Mouse (Mus musculus): Measurements from ENCODE around the gene Tada3. TPM values are rescaled to one million over a fixed set of nuclear protein-coding genes. Genes with fewer than 3 reads are reported as not detected.

The Tada3 gene
- polyA plus RNA-seq, 1 experiment from 2014 or later: 40.3 TPM

- Histone ChIP-seq H3K27me3 (ENCODE audit: control insufficient read depth, insufficient read depth, low read length) (no peaks in the 10 kb centered on the region), H3K4me1 (ENCODE audit: control insufficient read depth, insufficient read depth, low read length) (no peaks in the 10 kb centered on the region), H3K9me3 (replicated peaks; ENCODE audit: control insufficient read depth, low read length) (no peaks in the 10 kb centered on the region), H3K4me3 (ENCODE audit: low read length) (no peak overlapping the region), H3K27ac (ENCODE audit: low read length) (no peak overlapping the region), H3K36me3 (ENCODE audit: control insufficient read depth, insufficient read depth) (no peaks in the 10 kb centered on the region), H3K9ac (ENCODE audit: low read length) (no peak overlapping the region), H3K4me2 (ENCODE audit: low read depth, low read length) (no peak overlapping the region)
- WGBS: 72% methylated on average over 4 of the region's 4 CpGs
- no peak for ATAC-seq (replicated peaks; ENCODE audit: extremely low read depth, insufficient read depth, low FRiP score)
Observed at GRCm38 (mm10) chr6:113361476-113361875, 16.2 kb downstream of the Tada3 start.

- H3K9me3 ChIP-seq (replicated peaks; ENCODE audit: control insufficient read depth, low read length): no peaks in the 10 kb centered on the region
- H3K36me3 ChIP-seq (ENCODE audit: control insufficient read depth, insufficient read depth): no peaks in the 10 kb centered on the region
- H3K9ac ChIP-seq (ENCODE audit: low read length): no peak overlapping the region
- H3K27ac ChIP-seq (ENCODE audit: low read length): no peak overlapping the region
- WGBS: 49% methylated on average over 3 of the region's 3 CpGs
- no peak overlapping the region for H3K4me3 ChIP-seq (ENCODE audit: low read length)
- no peak overlapping the region for H3K4me2 ChIP-seq (ENCODE audit: low read depth, low read length)
- no peaks in the 10 kb centered on the region for H3K4me1 ChIP-seq (ENCODE audit: control insufficient read depth, insufficient read depth, low read length)
- ATAC-seq (replicated peaks; ENCODE audit: extremely low read depth, insufficient read depth, low FRiP score): no peak
- no peaks in the 10 kb centered on the region for H3K27me3 ChIP-seq (ENCODE audit: control insufficient read depth, insufficient read depth, low read length)
Observed at GRCm38 (mm10) chr6:113353696-113354095, 24.0 kb downstream of the Tada3 start.

GRCm38 (mm10) chr6:113352820-113353219 lies 24.9 kb downstream of the Tada3 start:
- Histone ChIP-seq H3K9me3 (replicated peaks; ENCODE audit: control insufficient read depth, low read length) (no peaks in the 10 kb centered on the region), H3K9ac (ENCODE audit: low read length) (no peak overlapping the region), H3K4me1 (ENCODE audit: control insufficient read depth, insufficient read depth, low read length) (no peaks in the 10 kb centered on the region), H3K4me2 (ENCODE audit: low read depth, low read length) (no peak overlapping the region), H3K27ac (ENCODE audit: low read length) (no peak overlapping the region), H3K36me3 (ENCODE audit: control insufficient read depth, insufficient read depth) (no peaks in the 10 kb centered on the region), H3K4me3 (ENCODE audit: low read length) (no peak overlapping the region), H3K27me3 (ENCODE audit: control insufficient read depth, insufficient read depth, low read length) (no peaks in the 10 kb centered on the region)
- WGBS: 73% methylated on average over 3 of the region's 3 CpGs
- no peak for ATAC-seq (replicated peaks; ENCODE audit: extremely low read depth, insufficient read depth, low FRiP score)

GRCm38 (mm10) chr6:113351653-113352052 lies 26.0 kb downstream of the Tada3 start:
- H3K9ac ChIP-seq (ENCODE audit: low read length): no peak overlapping the region
- ATAC-seq (replicated peaks; ENCODE audit: extremely low read depth, insufficient read depth, low FRiP score): no peak
- H3K4me1 ChIP-seq (ENCODE audit: control insufficient read depth, insufficient read depth, low read length): no peaks in the 10 kb centered on the region
- H3K9me3 ChIP-seq (replicated peaks; ENCODE audit: control insufficient read depth, low read length): no peaks in the 10 kb centered on the region
- H3K4me3 ChIP-seq (ENCODE audit: low read length): no peak overlapping the region
- WGBS: 57% methylated on average over 10 of the region's 10 CpGs
- H3K27me3 ChIP-seq (ENCODE audit: control insufficient read depth, insufficient read depth, low read length): no peaks in the 10 kb centered on the region
- no peak overlapping the region for H3K27ac ChIP-seq (ENCODE audit: low read length)
- no peak overlapping the region for H3K4me2 ChIP-seq (ENCODE audit: low read depth, low read length)
- H3K36me3 ChIP-seq (ENCODE audit: control insufficient read depth, insufficient read depth): no peaks in the 10 kb centered on the region

- Histone ChIP-seq H3K9ac (ENCODE audit: low read length) (no peak overlapping the region), H3K9me3 (replicated peaks; ENCODE audit: control insufficient read depth, low read length) (no peaks in the 10 kb centered on the region), H3K27me3 (ENCODE audit: control insufficient read depth, insufficient read depth, low read length) (no peaks in the 10 kb centered on the region), H3K27ac (ENCODE audit: low read length) (no peak overlapping the region), H3K36me3 (ENCODE audit: control insufficient read depth, insufficient read depth) (no peaks in the 10 kb centered on the region), H3K4me1 (ENCODE audit: control insufficient read depth, insufficient read depth, low read length) (no peaks in the 10 kb centered on the region), H3K4me3 (ENCODE audit: low read length) (no peak overlapping the region), H3K4me2 (ENCODE audit: low read depth, low read length) (no peak overlapping the region)
- no peak for ATAC-seq (replicated peaks; ENCODE audit: extremely low read depth, insufficient read depth, low FRiP score)
- 68% methylated on average over 1 of the region's 1 CpGs for WGBS
Observed at GRCm38 (mm10) chr6:113351161-113351560, 26.5 kb downstream of the Tada3 start.

GRCm38 (mm10) chr6:113350538-113350937 lies 27.1 kb downstream of the Tada3 start:
- no peaks in the 10 kb centered on the region for H3K4me1 ChIP-seq (ENCODE audit: control insufficient read depth, insufficient read depth, low read length)
- H3K4me3 ChIP-seq (ENCODE audit: low read length): no peak overlapping the region
- no peak for ATAC-seq (replicated peaks; ENCODE audit: extremely low read depth, insufficient read depth, low FRiP score)
- no peaks in the 10 kb centered on the region for H3K36me3 ChIP-seq (ENCODE audit: control insufficient read depth, insufficient read depth)
- H3K9ac ChIP-seq (ENCODE audit: low read length): no peak overlapping the region
- no peaks in the 10 kb centered on the region for H3K27me3 ChIP-seq (ENCODE audit: control insufficient read depth, insufficient read depth, low read length)
- no peak overlapping the region for H3K27ac ChIP-seq (ENCODE audit: low read length)
- H3K4me2 ChIP-seq (ENCODE audit: low read depth, low read length): no peak overlapping the region
- H3K9me3 ChIP-seq (replicated peaks; ENCODE audit: control insufficient read depth, low read length): no peaks in the 10 kb centered on the region

GRCm38 (mm10) chr6:113346897-113347296 lies 30.8 kb downstream of the Tada3 start:
- Histone ChIP-seq H3K9me3 (replicated peaks; ENCODE audit: control insufficient read depth, low read length) (no peaks in the 10 kb centered on the region), H3K27me3 (ENCODE audit: control insufficient read depth, insufficient read depth, low read length) (no peaks in the 10 kb centered on the region), H3K4me3 (ENCODE audit: low read length) (no peak overlapping the region), H3K36me3 (ENCODE audit: control insufficient read depth, insufficient read depth) (no peaks in the 10 kb centered on the region), H3K9ac (ENCODE audit: low read length) (no peak overlapping the region), H3K4me2 (ENCODE audit: low read depth, low read length) (no peak overlapping the region), H3K27ac (ENCODE audit: low read length) (no peak overlapping the region), H3K4me1 (ENCODE audit: control insufficient read depth, insufficient read depth, low read length) (peaks cover 23% of the 10 kb centered on the region)
- 73% methylated on average over 4 of the region's 4 CpGs for whole genome bisulfite sequencing
- no peak for ATAC-seq (replicated peaks; ENCODE audit: extremely low read depth, insufficient read depth, low FRiP score)

GRCm38 (mm10) chr6:113344321-113344720 lies 33.4 kb downstream of the Tada3 start:
- Histone ChIP-seq H3K4me2 (ENCODE audit: low read depth, low read length) (peak overlapping the region; percentile 87), H3K9ac (ENCODE audit: low read length) (peak overlapping the region; percentile 96), H3K4me3 (ENCODE audit: low read length) (peak overlapping the region; percentile 87), H3K27ac (ENCODE audit: low read length) (peak overlapping the region; percentile 83), H3K36me3 (ENCODE audit: control insufficient read depth, insufficient read depth) (peaks cover 9% of the 10 kb centered on the region), H3K9me3 (replicated peaks; ENCODE audit: control insufficient read depth, low read length) (no peaks in the 10 kb centered on the region), H3K27me3 (ENCODE audit: control insufficient read depth, insufficient read depth, low read length) (no peaks in the 10 kb centered on the region), H3K4me1 (ENCODE audit: control insufficient read depth, insufficient read depth, low read length) (peaks cover 28% of the 10 kb centered on the region)
- WGBS: 19% methylated on average over 2 of the region's 2 CpGs
- peak; percentile 62 for ATAC-seq (replicated peaks; ENCODE audit: extremely low read depth, insufficient read depth, low FRiP score)

GRCm38 (mm10) chr6:113343177-113344092 lies 34.2 kb downstream of the Tada3 start, which contains the start of gene Camk1:
Gene Camk1 (minus strand): TSS chr6:113343984.
- Histone ChIP-seq H3K4me3 (ENCODE audit: low read length) (peak within 1 kb of the TSS; percentile 87), H3K27ac (ENCODE audit: low read length) (peak within 1 kb of the TSS; percentile 83), H3K4me2 (ENCODE audit: low read depth, low read length) (peak within 1 kb of the TSS; percentile 87), H3K9me3 (replicated peaks; ENCODE audit: control insufficient read depth, low read length) (no peaks in the 10 kb centered on the region), H3K4me1 (ENCODE audit: control insufficient read depth, insufficient read depth, low read length) (peaks cover 28% of the 10 kb centered on the region), H3K27me3 (ENCODE audit: control insufficient read depth, insufficient read depth, low read length) (no peaks in the 10 kb centered on the region), H3K9ac (ENCODE audit: low read length) (peak within 1 kb of the TSS; percentile 96), H3K36me3 (ENCODE audit: control insufficient read depth, insufficient read depth) (peaks cover 15% of the 10 kb centered on the region)
- WGBS: 10% methylated on average over 32 of the region's 32 CpGs
- peak; percentile 88 for ATAC-seq (replicated peaks; ENCODE audit: extremely low read depth, insufficient read depth, low FRiP score)
